Mouse (Mus musculus) B cell, adult 62 days (primary cell): ENCODE data around the gene Zfp398. TPM values are rescaled to one million over a fixed set of nuclear protein-coding genes. Genes with fewer than 3 reads are reported as not detected.

Source experiments
- total RNA-seq: library from RNA; stranded (reverse); gene quantifications from 4 replicates; pipeline ENCODE4 v1.2.4, GENCODE M21; 2023

Zfp398 gene
- total RNA-seq = 27.1 to 32.4 TPM (median 28.6 TPM) in 4 replicates

GRCm38 (mm10) chr6:47835482-47835983 lies at the start of gene Zfp398:
Gene Zfp398 (plus strand): TSS chr6:47835661.

GRCm38 (mm10) chr6:47813257-47813878 lies 22.1 kb upstream of the Zfp398 start, which contains the start of gene Pdia4:
Gene Pdia4 (minus strand): TSS chr6:47813430.

GRCm38 (mm10) chr6:47830104-47831078 lies 5.1 kb upstream of the Zfp398 start, which contains the start of gene Zfp786:
Gene Zfp786 (minus strand): TSS chr6:47830867.

GRCm38 (mm10) chr6:47877058-47877457 lies 41.6 kb downstream of the Zfp398 start, which contains the start of gene Zfp282:
Gene Zfp282 (plus strand): TSS chr6:47877204.

GRCm38 (mm10) chr6:47920447-47921340 lies 85.2 kb downstream of the Zfp398 start, which contains the start of gene Zfp212:
Gene Zfp212 (plus strand): TSS chr6:47920476.

Other genes with a start within 250 kb of the Zfp398 start
- gene Ezh2, start 240.3 kb upstream of the Zfp398 start, total RNA-seq = 39.4 to 45.5 TPM (median 42.0 TPM) in 4 replicates
- gene Pdia4, start 22.2 kb upstream of the Zfp398 start, total RNA-seq = 186 to 205 TPM (median 195 TPM) in 4 replicates
- 0.27 TPM in 1 of 4 replicates, not detected in the others for gene Zfp786, start 4.8 kb upstream of the Zfp398 start, total RNA-seq
- 13.5 to 15.6 TPM (median 15.0 TPM) in 4 replicates for gene Zfp282, start 41.5 kb downstream of the Zfp398 start, total RNA-seq
- 28.5 to 33.7 TPM (median 30.8 TPM) in 4 replicates for gene Zfp212, start 84.8 kb downstream of the Zfp398 start, total RNA-seq
- gene Zfp956, start 117.7 kb downstream of the Zfp398 start, total RNA-seq = 27.9 to 34.3 TPM (median 31.3 TPM) in 4 replicates
- 42.4 to 52.1 TPM (median 45.6 TPM) in 4 replicates for gene Zfp777, start 213.2 kb downstream of the Zfp398 start, total RNA-seq